Mouse (Mus musculus) adrenal gland, postnatal 14 days (tissue): Measurements from ENCODE around the gene Clec4b2. TPM values are rescaled to one million over a fixed set of nuclear protein-coding genes. Genes with fewer than 3 reads are reported as not detected.
"Not testable (repeated sequence)": the region's sequence is repeated elsewhere in the genome, so short reads cannot be mapped to it uniquely, and the experiment has no call there.

Source experiments
- DNase-seq: peaks from one replicate; pipeline ENCODE4 v3.0.0; 2021; ENCODE audit warnings: mixed read lengths
- long read RNA-seq, 2 experiments: library from polyadenylated mRNA; stranded (forward); transcript quantifications; one replicate each; pipeline ENCODE4 v2.0.0; 2021
- total RNA-seq: library from RNA; stranded (reverse); gene quantifications from 2 replicates; pipeline ENCODE4 v1.2.3, GENCODE M21; 2021

Clec4b2 gene
- total RNA-seq = 0.30 TPM in 1 of 2 replicates, not detected in the other
- long read RNA-seq, experiment 1 = 0 reads
- long read RNA-seq, experiment 2 = 0 reads

- DNase-seq = no peak
Observed at GRCm38 (mm10) chr6:123172593-123172992, at the start of gene Clec4b2. Clec4b2 (plus strand) TSS chr6:123172893.

GRCm38 (mm10) chr6:123123195-123123594 is 49.5 kb upstream of the Clec4b2 start:
- no peak for DNase-seq

DNA sequence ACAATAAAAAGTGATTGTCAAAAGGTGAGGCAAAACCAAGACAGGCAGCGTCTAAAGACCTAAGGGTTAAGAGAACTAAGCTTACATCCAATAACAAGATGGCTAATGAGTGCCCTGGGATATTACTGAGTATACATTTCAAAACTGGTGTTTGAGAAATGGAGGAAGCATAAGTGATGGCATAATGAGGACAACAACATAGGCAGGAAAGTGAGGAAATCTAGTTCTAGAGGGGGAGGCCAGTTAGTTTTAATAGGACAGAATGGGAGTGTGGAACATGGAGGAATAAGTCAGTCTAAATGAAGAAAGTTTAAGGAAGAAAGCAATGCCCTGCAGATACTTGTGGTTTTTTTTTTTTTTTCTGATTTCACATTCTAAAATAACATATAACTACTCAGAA is 45.5 kb upstream of the Clec4b2 start:
- DNase-seq = no peak

- not testable (repeated sequence) for DNase-seq
Observed at GRCm38 (mm10) chr6:123137766-123138526, 34.7 kb upstream of the Clec4b2 start.

- DNase-seq = no peak
Observed at GRCm38 (mm10) chr6:123170106-123170505, 2.6 kb upstream of the Clec4b2 start.

- DNase-seq = no peak
Observed at GRCm38 (mm10) chr6:123171040-123171439, 1.7 kb upstream of the Clec4b2 start.

DNA sequence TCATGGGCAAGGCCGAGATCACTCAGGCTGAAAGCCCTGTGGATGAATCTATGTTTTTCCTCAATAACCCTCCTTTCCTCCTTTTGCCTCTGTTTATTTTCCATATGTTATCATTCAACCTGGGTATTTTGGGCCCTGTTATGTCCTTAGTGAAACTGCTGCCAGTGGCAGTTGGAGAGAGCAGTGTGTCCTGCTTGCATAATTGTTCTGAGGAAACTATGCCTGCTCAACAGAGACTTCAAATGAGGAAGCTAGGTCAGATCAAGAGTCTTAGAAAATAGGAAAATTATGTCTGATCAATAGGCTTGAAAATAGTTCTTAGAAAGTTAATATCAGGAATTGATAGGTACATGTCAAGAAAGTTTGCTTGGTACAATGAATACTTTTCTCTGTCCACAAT is 2.9 kb downstream of the Clec4b2 start:
- no peak for DNase-seq

GRCm38 (mm10) chr6:123184862-123185261 is 12.2 kb downstream of the Clec4b2 start:
- DNase-seq = not testable (repeated sequence)

GRCm38 (mm10) chr6:123207187-123208076 is 34.7 kb downstream of the Clec4b2 start:
- DNase-seq = no peak

DNA sequence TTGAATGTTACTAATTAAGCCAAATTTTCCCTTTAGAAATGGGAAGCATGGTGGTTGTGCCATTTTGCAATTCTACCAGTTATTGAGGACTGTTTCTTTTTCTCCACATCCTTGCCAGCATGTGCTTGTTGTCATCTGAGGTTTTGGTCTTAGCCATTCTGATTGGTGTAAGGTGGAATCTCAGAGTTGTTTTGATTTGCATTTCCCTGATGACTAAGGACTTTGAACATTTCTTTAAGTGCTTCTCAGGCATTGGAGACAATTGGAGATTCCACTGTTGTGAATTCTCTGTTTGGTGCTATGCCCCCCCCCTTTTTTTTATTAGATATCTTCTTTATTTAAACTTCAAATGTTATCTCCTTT is 35.4 kb downstream of the Clec4b2 start:
- DNase-seq = not testable (repeated sequence)

DNA sequence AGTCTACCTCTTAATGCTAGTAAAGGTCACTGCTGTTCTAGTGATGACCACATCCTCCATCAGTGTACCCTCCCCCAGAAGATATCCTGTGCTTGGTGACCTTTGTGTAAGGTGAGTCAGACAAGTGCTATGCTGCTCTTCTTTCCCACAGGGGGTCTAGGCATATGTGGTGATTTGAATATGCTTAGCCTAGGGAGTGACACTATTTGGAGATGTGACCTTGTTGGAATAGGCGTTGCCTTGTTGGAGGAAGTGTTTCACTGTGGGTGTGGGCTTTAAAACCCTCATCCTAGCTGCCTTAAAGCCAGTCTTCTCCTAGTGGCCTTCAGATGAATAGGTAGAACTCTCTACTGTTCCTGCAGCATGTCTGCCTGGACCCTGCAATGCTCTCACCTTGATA is 39.0 kb downstream of the Clec4b2 start:
- DNase-seq = no peak

- no peak for DNase-seq
Observed at GRCm38 (mm10) chr6:123227519-123228166, 55.0 kb downstream of the Clec4b2 start.

DNA sequence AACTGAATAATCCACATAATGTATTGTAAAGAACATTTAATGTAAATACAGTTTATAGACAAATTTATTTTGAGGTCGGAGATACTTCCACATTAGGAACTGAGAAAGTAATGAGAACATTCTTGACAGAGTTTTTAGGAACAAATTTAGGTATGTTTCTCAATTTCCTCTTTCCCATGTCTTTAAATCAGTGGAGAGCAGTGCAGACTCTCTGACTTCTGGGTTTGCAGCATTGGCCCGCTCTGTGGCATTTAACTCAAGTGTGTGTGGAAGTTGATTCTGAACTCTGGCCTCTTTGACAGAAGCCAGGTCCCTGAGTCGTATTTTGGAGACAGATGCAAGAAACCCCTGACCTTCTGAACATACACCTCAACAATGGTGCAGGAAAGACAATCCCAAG is 57.0 kb downstream of the Clec4b2 start, which contains the start of gene Clec4n:
Clec4n (plus strand) TSS at position 200 of the 400 bp plus-strand sequence.
- DNase-seq = no peak

DNA sequence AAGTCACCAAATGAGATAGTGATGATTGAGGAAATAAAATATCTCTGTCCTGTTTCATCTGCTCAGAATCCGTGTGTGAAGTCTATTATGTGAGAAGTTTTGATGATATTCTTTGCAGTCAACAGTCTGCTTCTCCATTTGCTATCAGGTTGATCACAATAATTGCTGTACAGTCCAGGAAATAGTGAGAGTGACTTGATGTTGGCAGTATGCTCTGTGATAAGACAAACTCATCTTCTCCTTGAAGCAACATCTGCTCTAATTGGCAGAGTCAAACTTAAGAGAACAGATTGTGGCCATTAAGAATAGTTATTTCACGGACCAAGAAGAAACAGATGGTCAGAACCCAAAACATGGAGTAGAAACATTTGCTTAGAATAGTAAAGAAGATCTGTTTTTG is 58.5 kb downstream of the Clec4b2 start:
- DNase-seq = no peak

DNA sequence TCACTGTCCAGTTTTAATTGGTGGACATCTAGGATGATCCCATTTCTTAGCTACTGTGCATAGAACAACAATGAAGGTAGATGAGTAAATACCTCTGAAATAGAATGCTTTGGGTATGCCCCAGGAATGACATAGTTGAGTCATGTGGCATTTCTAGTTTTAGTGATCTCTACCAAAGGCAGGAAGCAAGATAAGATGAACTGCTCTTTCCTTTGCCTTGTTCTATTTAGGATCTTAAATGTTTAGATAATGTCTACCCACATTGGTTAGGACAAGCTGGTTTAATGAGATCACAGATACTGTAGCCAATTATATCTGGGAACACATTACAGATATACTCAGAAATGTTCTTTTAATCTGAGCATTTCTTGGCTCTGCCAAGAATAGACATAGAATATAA is 64.9 kb downstream of the Clec4b2 start:
- no peak for DNase-seq

DNA sequence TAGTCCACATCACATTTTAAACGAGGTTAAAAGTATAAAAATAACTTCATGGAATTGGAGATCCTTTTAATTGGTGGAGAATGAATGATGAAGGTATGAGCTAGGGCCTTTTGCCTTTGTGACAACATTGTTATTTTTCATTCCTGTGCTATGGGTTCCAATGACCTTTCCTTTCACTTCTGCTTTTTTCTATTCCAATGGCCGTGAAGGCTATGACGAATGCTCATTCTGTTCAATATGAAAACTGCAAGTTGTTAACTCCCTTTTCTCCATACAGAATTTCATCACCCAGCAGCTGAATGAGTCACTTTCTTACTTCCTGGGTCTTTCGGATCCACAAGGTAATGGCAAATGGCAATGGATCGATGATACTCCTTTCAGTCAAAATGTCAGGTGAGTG is 71.5 kb downstream of the Clec4b2 start:
- DNase-seq = no peak

- not testable (repeated sequence) for DNase-seq
Observed at GRCm38 (mm10) chr6:123248862-123249261, 76.2 kb downstream of the Clec4b2 start.

GRCm38 (mm10) chr6:123252735-123253134 is 80.0 kb downstream of the Clec4b2 start:
- DNase-seq = no peak
